Mouse (Mus musculus): ENCODE data around the gene Tifa. TPM values are rescaled to one million over a fixed set of nuclear protein-coding genes. Genes with fewer than 3 reads are reported as not detected.

The Tifa gene
- polyA plus RNA-seq, 1 experiment from 2014 or later = 86.0 TPM

DNA sequence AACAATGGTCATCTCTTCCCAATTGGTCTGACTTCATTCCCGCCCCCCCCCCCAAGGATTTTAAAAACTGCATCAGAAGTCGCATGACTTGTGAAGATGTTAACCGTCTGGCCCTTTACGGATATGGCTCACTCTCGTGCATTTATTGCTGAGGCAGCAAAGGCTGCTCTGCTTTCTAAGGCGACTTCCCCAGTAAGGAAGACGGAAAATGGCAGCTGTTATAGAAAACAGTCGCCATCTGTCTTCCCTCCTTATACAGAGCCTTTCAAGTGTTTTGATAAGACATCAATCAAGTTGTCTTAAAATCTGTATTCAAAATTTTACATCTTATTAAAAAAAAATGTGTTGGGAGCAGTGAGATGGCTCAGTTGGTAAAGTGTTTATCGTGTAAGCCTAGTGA is 63.1 kb downstream of the Tifa start:
- POLR2A ChIA-PET = interaction anchor here (0.8 to 1.2 kb wide), 2 partner anchors 15 kb away, joined by 3 to 4 read pairs; partner anchors contain the start of gene Ap1ar
- H3K27me3 ChIP-seq = no peaks in the 10 kb centered on the region
- DNase-seq (ENCODE audit: low read depth, low spot score) (no peak), ATAC-seq (no peak)
- in situ Hi-C loops (cut with MboI; ENCODE audit: low pct_unique_long_range_greater_than_20kb) = no loop called here
- TF ChIP-seq CTCF (IDR thresholded peaks at IDR 0.05) = no peak
- CTCF ChIA-PET = interaction anchor here (0.7 to 8.5 kb wide), 5 partner anchors 9 to 96 kb away, joined by 3 to 67 read pairs (median 4); no protein-coding TSS in a partner anchor

DNA sequence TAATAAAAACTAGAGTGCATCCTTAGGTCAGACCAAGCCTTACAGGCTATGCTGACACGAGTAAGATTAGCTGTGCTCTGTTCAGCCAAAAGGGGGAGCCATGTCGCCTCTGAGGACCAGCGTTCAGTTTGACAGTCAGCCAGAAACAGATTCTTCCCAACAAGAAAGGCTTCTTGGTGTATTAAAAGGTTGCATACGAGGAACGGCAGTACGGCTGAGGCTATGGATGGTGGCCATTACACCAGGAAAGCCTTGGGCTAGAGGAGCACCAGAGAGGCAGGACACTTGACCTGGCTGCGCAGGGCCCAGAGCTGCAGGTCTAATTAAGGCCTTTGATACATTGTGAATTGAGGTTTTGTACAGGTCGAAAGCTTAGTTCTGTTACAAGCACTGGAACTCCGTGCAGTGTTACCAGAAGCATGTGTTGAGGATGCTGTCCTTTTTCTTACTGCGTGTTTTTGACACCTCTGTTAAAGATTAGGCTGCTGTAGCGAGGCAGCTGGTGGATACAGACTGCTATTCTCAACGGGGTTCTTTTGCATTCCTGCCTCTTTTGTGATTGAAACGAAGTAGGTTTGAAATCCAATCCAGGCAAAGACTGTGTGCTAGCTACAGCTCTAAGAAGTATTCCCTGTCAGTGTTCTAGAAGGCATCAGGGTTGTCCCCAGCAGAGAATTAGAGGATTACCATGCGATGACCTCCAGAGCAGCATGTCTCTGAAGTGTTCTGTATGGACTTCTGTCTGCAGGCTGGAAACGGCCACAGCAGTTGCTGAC is 64.0 kb downstream of the Tifa start:
- ATAC-seq (peak; percentile 84), DNase-seq (ENCODE audit: low read depth, low spot score) (no peak)
- peak; percentile 94 for TF ChIP-seq CTCF (IDR thresholded peaks at IDR 0.05)
- no peaks in the 10 kb centered on the region for H3K27me3 ChIP-seq
- ChIA-PET POLR2A (interaction anchor here (1.2 kb wide), 1 partner anchor 16 kb away, joined by 4 read pairs; the partner anchor contains the start of gene Ap1ar), CTCF (interaction anchor here (0.7 to 8.5 kb wide), 8 partner anchors 8 to 95 kb away, joined by 3 to 67 read pairs (median 4); no protein-coding TSS in a partner anchor)
- in situ Hi-C loops (cut with MboI; ENCODE audit: low pct_unique_long_range_greater_than_20kb) = no loop called here

DNA sequence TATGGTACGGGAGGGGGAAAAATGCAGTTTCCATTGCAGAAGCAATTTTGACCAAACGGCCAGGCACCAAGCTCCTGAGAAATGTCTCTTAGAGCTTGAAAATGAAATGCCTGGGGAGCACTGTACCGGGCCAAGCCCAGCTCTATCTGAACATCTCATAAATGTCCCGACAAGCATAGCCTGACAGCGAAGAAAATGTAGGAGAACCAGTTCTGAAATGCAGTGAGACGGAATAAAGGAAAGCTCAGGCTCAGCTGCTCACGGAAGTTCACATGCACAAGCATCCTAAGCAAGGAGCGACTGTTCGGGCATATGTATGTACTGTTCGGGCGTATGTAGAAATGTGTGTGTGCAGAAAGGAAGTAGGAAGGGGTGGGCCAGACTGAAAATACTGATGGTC is 71.7 kb downstream of the Tifa start:
- in situ Hi-C loops (cut with MboI; ENCODE audit: low pct_unique_long_range_greater_than_20kb) = no loop called here
- POLR2A ChIA-PET = interaction anchor here (0.6 kb wide), 1 partner anchor 116 kb away, joined by 3 read pairs; no protein-coding TSS in a partner anchor
- no peaks in the 10 kb centered on the region for H3K27me3 ChIP-seq
- DNase-seq (ENCODE audit: low read depth, low spot score) (no peak), ATAC-seq (no peak)
- no peak for TF ChIP-seq CTCF (IDR thresholded peaks at IDR 0.05)
- CTCF ChIA-PET = interaction anchor here (1.7 kb wide), 1 partner anchor 23 kb away, joined by 4 read pairs; no protein-coding TSS in a partner anchor

DNA sequence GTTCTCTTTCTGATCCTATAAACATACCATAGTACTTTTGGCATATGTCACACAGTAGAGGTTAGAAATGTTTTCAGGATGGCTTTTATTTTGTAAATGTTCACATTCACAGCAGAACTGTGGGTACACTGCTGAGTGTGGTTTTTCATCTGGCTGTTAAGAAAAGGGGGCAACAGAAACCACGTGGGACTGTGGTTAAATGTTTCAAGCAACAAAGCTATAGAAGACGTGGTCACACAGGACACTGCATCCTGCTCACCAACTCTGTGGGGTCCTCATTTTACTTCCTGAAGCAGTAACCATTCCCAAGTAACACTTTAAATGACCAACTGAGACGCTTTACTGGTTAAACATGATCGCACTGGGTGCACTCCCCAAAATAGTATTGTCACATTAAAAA is 72.9 kb downstream of the Tifa start:
- ChIA-PET POLR2A (no interaction called here), CTCF (interaction anchor here (1.0 to 3.4 kb wide), 5 partner anchors 8 to 76 kb away, joined by 3 to 17 read pairs (median 4); no protein-coding TSS in a partner anchor)
- in situ Hi-C loops (cut with MboI; ENCODE audit: low pct_unique_long_range_greater_than_20kb) = no loop called here
- DNase-seq (ENCODE audit: low read depth, low spot score) (no peak), ATAC-seq (no peak)
- H3K27me3 ChIP-seq = no peaks in the 10 kb centered on the region
- TF ChIP-seq CTCF (IDR thresholded peaks at IDR 0.05) = no peak

DNA sequence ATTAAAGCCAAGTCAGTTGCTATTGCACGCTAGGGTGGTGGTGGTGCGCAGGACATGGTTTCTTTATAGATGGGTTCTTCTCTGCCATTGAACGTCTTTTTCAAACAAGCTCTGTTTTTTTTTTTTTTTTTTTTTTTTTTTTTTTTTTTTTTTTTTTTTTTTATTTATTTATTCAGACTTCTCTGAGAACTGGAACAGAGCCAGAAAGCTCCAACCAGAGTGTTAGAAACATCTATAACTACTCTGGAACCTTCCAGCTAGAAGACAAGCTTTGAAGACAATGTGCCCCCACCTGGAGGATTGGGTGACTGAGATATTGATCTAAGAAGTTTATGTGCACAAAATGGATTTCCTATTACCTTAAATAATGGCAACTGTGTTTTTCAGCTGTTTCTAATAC is 74.0 kb downstream of the Tifa start:
- no peak for TF ChIP-seq CTCF (IDR thresholded peaks at IDR 0.05)
- H3K27me3 ChIP-seq = no peaks in the 10 kb centered on the region
- DNase-seq (ENCODE audit: low read depth, low spot score) = no peak
- POLR2A ChIA-PET = interaction anchor here (0.9 kb wide), 1 partner anchor 20 kb away, joined by 3 read pairs; no protein-coding TSS in a partner anchor
- no peak for ATAC-seq
- CTCF ChIA-PET = interaction anchor here (1.2 to 3.4 kb wide), 5 partner anchors 9 to 29 kb away, joined by 4 to 17 read pairs (median 4); no protein-coding TSS in a partner anchor
- in situ Hi-C loops (cut with MboI; ENCODE audit: low pct_unique_long_range_greater_than_20kb) = no loop called here

DNA sequence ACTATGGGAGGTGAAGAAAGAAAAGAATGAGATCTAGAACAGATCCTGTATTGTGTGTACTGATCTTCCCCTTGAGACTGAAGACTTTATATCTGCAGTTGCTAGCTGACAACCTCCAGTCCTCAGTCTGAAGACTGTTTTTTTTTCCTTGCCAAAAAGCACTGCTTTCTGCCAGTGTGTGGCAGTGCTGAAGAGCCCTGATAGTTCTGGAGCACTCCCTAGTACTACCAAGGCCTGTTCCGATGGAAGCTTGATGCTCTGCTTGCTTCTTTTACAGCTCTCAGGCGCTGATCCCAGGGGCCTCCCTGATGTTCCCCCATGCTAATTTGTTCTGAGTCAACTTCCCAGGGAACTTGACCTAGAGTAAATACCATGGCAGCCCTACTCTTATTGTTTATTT is 74.6 kb downstream of the Tifa start:
- DNase-seq (ENCODE audit: low read depth, low spot score) = no peak
- H3K27me3 ChIP-seq = no peaks in the 10 kb centered on the region
- CTCF ChIA-PET = interaction anchor here (1.2 to 3.4 kb wide), 5 partner anchors 9 to 35 kb away, joined by 3 to 17 read pairs (median 4); no protein-coding TSS in a partner anchor
- POLR2A ChIA-PET = interaction anchor here (0.5 to 0.9 kb wide), 2 partner anchors 19 to 46 kb away, joined by 3 read pairs; no protein-coding TSS in a partner anchor
- in situ Hi-C loops (cut with MboI; ENCODE audit: low pct_unique_long_range_greater_than_20kb) = no loop called here
- TF ChIP-seq CTCF (IDR thresholded peaks at IDR 0.05) = peak; percentile 24
- ATAC-seq = no peak

DNA sequence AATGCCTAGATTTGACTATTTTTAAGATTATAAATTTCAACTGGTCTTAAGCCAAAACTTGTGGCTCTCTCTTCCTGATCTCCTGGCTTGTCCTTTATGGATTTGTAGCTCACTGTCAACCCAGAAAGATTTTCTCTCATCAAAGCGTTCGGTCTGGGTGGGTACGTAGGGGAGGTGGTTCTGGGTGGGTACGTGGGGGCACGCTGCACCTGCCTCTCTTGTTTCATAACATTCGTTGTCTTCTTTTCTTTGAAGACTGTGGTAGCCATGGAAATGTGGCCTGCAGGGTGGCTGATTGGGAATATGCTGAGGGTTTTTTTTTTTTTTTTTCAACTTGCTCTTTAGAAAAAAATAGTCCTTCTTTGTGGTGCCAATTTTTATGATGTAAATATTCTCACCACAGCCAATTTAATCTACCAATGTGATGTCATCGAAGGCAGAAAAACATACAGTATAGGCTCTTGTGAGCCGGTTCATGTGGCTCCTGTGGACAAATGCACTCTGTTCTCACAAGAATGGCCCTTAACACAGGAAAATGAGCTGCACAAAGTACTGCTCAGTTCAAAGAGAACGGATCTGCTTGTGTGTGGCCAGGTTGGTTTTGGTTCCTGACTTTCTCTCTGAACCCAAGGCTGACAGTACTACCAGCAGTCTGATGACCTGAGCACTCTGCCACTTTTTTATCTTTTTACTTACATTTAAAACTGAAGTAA is 78.6 kb downstream of the Tifa start:
- POLR2A ChIA-PET = interaction anchor here (0.7 kb wide), 2 partner anchors 13 to 297 kb away, joined by 4 to 6 read pairs; no protein-coding TSS in a partner anchor
- CTCF ChIA-PET = interaction anchor here (1.0 to 1.2 kb wide), 2 partner anchors 14 to 16 kb away, joined by 3 read pairs; no protein-coding TSS in a partner anchor
- DNase-seq (ENCODE audit: low read depth, low spot score) (no peak), ATAC-seq (no peak)
- no peaks in the 10 kb centered on the region for H3K27me3 ChIP-seq
- no peak for TF ChIP-seq CTCF (IDR thresholded peaks at IDR 0.05)
- in situ Hi-C loops (cut with MboI; ENCODE audit: low pct_unique_long_range_greater_than_20kb) = no loop called here

DNA sequence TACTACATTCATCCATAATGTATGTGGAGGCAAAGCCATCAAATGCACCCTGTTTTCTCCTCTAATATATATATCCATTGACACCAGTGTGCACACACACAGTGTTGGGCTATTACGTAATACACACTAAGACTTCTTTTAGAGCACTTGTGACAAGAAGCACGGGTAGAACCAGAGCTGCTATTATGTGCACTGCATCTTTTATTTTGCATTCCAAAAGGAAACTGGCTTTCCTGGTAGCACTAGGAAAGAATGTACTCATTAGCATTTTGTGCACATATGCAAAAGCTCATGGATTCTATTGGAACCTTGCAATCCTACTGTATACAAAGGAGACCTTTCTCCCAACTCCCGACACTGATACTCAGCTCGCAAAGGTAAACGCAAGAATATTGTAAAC is 79.3 kb downstream of the Tifa start:
- no peak for ATAC-seq
- ChIA-PET POLR2A (interaction anchor here (0.7 kb wide), 2 partner anchors 13 to 297 kb away, joined by 4 to 6 read pairs; no protein-coding TSS in a partner anchor), CTCF (interaction anchor here (1.0 to 1.2 kb wide), 2 partner anchors 14 to 15 kb away, joined by 3 read pairs; no protein-coding TSS in a partner anchor)
- in situ Hi-C loops (cut with MboI; ENCODE audit: low pct_unique_long_range_greater_than_20kb) = no loop called here
- DNase-seq (ENCODE audit: low read depth, low spot score) = no peak
- no peak for TF ChIP-seq CTCF (IDR thresholded peaks at IDR 0.05)
- H3K27me3 ChIP-seq = no peaks in the 10 kb centered on the region

DNA sequence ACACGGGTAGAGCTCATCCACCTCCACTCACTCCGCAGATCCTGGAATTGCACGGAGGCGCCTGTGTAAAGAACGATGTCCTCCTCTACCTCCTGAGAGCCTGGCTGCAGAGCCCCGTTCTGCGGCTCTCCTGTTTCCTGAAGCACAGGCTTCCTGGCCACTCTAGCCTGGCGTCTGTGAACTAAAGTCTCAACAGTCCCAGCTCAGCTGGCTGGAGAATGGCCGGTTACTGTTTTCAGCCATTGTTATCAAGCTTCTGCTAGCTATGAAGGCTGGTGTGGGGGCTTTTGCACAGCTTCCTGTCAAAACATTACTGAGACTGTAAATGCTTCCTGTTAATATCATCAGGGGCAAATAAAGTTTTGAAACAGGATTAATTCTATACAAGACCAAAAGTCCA is 82.0 kb downstream of the Tifa start:
- ChIA-PET CTCF (interaction anchor here (0.7 to 4.3 kb wide), 2 partner anchors 8 to 78 kb away, joined by 3 to 17 read pairs; no protein-coding TSS in a partner anchor), POLR2A (no interaction called here)
- DNase-seq (ENCODE audit: low read depth, low spot score) (no peak), ATAC-seq (no peak)
- no peak for TF ChIP-seq CTCF (IDR thresholded peaks at IDR 0.05)
- H3K27me3 ChIP-seq = no peaks in the 10 kb centered on the region
- in situ Hi-C loops (cut with MboI; ENCODE audit: low pct_unique_long_range_greater_than_20kb) = no loop called here

DNA sequence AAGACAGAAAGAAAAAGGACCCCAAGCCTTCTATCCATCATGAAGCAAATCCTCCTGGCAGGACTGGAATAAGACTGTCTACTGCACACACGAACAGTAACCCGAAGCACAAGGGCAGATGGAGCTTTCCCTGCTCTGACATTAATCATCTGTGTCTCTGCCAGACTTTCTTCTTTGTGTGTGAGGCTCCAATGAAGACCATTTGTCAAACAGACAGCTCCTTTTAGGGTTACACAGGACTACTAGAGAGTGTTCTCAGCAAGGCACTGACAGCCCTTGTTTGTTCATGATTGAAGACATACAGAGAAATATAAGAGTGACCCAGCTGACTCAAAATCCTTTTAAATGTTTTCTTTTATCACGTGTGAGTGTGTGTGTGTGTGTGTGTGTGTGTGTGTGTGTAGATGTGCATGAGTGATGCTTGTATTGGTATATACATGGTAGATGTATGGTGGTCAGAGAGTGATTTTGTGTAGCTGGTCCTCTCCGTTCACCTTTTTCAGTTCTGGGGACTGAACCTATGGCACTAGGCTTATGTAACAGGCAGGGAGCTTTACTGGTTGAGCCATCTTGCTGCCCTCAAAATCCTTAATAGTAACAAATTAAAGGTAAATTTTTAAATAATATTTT is 84.8 kb downstream of the Tifa start:
- no peaks in the 10 kb centered on the region for H3K27me3 ChIP-seq
- ChIA-PET POLR2A (interaction anchor here (0.7 kb wide), 1 partner anchor 72 kb away, joined by 3 read pairs; no protein-coding TSS in a partner anchor), CTCF (interaction anchor here (0.7 to 4.3 kb wide), 4 partner anchors 10 to 44 kb away, joined by 3 to 17 read pairs (median 4); no protein-coding TSS in a partner anchor)
- ATAC-seq (no peak), DNase-seq (ENCODE audit: low read depth, low spot score) (no peak)
- TF ChIP-seq CTCF (IDR thresholded peaks at IDR 0.05) = no peak
- in situ Hi-C loops (cut with MboI; ENCODE audit: low pct_unique_long_range_greater_than_20kb) = no loop called here
